Mouse (Mus musculus): ENCODE results near the gene Rep15.

Gene Rep15

GRCm38 (mm10) chr6:147029591-147029990, 2.8 kb upstream of the Rep15 start:
- no peak for DNase-seq (ENCODE audit: low read depth)

DNA sequence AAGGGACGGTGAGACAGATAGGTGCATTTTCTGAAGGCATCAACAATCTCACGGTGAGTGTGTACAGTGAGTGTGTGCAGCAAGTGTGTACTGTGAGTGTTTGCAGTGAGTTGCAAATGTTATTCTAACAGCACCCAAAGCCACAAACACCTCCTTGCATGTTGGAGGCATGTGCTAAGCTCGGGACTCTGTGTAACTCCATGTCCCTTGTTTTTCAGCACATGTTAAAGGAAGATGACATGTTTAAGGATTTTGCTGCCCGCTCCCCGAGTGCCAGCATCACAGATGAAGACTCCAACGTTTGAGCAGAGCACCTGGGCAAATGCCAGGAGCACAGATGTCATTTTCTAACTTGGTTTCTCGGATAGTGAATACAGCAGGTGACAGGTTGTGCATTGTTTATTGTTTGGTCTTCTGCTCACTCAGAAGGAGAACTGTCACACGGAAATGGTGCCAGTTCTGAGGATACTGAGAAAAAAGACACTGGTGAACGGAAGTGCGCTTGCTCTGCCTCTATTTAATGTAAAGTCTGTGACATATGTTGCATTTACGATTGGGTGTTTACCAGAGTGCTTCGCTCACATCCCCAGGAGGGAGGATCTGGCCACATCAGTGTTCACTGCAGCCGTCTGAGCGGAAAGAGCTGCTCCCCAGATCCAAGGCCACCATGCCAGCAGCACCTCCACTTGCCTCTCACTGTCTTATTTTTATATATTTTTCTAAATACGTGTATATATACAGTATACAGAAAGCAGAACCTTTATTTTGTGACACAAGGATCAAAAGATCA, 2.1 kb upstream of the Rep15 start:
- DNase-seq (ENCODE audit: low read depth), result no peak

DNA sequence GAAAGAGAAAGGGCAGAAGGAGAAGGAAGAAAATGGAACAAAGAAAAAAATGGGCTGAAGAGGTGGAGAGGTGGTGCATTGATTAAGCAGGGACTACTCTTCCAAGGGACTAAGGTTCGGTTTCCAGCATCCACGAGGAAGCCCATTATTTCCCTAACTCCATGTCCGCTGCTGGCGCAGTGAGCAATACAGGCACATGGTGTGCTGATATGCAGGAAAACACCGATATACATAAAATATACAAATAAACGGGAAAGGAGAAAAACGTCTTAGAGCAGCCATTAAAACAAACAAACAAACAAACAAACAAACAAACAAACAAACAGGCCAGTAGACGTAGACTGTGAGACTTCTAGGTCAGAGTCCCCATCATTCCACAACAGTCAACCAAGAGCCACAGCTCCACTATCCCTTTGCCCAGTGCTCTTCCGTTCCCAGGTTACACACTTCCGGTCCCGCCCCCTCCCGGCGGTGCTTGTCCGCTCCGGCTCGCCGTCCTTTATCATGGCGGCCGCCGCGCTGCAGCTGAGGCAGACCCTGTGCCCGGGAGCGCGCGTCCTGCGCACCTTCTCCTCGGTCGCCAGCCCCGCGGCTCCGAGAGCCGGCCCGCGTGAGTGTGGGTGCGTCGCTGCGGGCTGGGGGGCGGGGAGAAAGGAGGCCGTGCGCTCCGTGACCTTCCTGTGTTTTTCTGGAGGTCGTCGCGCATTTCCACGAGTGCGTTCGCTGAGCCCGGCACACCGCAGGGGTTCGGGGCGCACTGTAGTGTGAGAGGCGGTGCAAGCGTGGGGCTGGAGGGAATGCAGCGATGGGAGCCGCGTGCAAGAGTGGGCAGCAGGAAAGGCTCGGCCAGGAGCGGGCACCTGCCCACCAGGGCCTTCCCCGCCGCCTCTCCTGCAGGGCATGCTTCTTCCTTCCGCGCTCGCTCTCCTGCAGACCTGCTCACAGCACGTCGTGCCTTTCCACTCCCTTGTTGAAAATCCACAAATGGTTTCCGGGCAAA, 10.2 kb downstream of the Rep15 start, which contains the start of gene Mrps35:
Gene Mrps35, plus strand, starts transcription at position 474 of the 1,000 bp plus-strand sequence.
- peak; percentile 92 for DNase-seq (ENCODE audit: low read depth)

- peak; percentile 14 for DNase-seq (ENCODE audit: low read depth)
These were observed 11.2 kb downstream of the Rep15 start for GRCm38 (mm10) chr6:147043633-147044032.

DNA sequence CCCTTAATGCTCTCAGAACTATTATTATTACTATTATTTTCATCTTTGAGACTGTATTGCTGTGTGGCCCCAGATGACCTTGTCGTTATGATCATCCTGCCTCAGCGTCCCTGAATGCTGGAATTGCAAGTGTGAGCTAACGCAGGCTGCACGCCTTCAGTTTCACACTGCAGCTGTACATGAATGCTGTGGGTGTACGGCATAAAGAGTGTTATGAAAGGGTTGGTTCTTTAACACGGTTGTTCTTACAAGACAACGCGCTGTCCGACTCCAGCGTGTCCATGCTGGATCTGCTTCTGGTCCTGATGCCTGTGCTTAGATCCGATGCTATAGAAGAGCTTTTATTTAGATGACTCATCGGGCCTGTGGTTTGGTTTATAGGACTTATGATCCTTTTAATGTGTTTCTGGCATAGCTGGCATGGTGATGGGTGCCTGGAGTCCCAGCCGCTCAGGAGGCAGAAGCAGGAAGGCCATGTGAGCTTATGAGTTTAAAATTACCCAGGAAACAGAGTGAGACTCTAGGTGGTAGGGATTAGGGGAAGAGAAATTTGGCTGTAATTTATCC, 16.9 kb downstream of the Rep15 start:
- no peak for DNase-seq (ENCODE audit: low read depth)

DNA sequence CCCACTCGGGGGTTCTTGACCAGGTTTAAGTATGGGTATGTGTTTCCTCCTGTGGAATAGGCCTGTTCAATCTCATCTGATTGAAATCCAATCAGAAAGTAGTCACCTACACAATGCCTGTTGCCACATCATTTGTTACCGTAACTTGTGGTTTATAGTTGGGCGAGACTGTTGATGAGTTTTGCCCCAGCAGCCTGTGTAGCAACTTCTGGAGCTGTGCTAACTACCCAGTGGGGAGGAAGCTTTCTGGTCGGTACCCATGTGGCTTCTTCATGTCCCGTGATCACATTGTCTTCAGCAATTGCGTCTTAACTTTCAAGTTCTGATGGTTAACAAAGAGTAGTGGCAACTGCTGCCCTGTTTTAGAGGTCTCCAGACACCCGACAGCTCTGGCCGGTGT, 19.3 kb downstream of the Rep15 start:
- no peak for DNase-seq (ENCODE audit: low read depth)

GRCm38 (mm10) chr6:147052440-147052839, 20.1 kb downstream of the Rep15 start:
- DNase-seq (ENCODE audit: low read depth), result no peak

- no peak for DNase-seq (ENCODE audit: low read depth)
These were observed 21.6 kb downstream of the Rep15 start for GRCm38 (mm10) chr6:147053785-147054646.

- no peak for DNase-seq (ENCODE audit: low read depth)
These were observed 23.1 kb downstream of the Rep15 start for GRCm38 (mm10) chr6:147055374-147055977.

DNA sequence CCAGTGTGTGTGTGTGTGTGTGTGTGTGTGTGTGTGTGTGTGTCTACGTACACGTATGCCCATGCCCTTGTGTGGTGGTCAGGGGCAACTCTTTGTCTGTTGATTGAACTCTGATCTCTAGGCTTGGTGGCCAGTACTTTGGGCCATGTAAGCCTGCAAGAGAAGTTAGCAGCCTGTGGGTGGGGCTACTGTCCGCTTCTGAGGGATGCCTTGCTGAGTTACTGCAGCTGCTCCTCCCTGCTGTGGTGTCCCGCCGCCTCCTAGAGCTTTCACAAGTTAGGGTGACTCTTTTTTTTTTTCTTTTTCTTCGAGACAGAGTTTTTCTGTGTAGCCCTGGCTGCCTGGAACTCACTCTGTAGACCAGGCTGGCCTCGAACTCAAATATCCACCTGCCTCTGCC, 26.9 kb downstream of the Rep15 start:
- DNase-seq (ENCODE audit: low read depth), result no peak

DNA sequence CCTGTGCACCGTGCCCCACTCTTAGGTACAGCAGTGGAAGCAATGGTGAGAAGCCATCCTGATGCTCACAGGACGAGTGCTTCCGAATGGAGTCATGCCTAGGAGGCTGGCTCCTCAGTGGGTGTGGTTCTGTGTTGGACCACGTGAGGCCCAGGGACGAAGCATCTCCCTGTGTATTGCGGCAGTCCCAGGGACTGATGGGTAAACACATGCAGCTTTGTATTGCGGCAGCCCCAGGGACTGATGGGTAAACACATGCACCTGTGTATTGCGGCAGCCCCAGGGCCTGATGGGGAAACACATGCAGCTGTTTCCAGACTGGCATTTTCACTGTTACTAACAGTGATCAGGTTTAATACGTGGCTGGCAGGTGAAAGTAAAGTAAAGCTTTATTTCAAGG, 29.2 kb downstream of the Rep15 start:
- DNase-seq (ENCODE audit: low read depth), result no peak

- no peak for DNase-seq (ENCODE audit: low read depth)
These were observed 29.6 kb downstream of the Rep15 start for GRCm38 (mm10) chr6:147062034-147062433.

- DNase-seq (ENCODE audit: low read depth), result no peak
These were observed 30.3 kb downstream of the Rep15 start for GRCm38 (mm10) chr6:147062694-147063093.

DNA sequence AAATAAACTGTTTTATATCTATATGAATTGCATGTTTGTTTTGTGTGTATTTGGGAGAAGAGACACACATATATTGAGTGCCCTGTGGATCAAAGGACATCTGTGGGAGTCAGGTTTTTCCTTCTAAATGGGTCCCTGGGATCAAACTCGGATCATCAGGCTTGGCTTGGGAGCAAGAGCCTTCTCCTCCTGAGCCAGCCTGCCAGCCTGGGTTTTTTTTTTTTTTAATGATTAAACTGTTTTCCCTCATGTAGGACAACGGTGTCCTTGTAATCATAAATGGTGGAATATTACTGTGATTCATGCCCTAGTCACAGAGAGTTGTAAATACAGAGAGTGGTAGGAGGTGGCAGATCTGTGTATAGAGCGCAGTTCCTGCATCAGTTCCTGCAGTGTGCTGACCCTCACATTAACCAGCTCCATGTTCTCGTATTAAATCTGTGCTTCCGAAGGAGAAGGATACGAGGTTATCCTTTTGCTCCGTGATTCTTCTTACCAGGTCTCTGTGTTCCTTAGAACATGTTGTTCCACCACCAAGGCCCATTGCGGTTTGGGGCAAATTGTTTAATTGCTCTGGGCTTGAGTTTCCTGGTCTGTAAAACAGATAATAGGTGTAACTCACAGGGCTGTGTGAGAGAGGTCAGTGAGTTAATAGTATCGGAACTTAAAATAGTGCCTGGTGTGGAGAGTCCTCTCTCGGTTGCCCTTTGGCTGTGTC, 32.0 kb downstream of the Rep15 start:
- no peak for DNase-seq (ENCODE audit: low read depth)

GRCm38 (mm10) chr6:147064944-147065261, 32.5 kb downstream of the Rep15 start:
- no peak for DNase-seq (ENCODE audit: low read depth)

DNA sequence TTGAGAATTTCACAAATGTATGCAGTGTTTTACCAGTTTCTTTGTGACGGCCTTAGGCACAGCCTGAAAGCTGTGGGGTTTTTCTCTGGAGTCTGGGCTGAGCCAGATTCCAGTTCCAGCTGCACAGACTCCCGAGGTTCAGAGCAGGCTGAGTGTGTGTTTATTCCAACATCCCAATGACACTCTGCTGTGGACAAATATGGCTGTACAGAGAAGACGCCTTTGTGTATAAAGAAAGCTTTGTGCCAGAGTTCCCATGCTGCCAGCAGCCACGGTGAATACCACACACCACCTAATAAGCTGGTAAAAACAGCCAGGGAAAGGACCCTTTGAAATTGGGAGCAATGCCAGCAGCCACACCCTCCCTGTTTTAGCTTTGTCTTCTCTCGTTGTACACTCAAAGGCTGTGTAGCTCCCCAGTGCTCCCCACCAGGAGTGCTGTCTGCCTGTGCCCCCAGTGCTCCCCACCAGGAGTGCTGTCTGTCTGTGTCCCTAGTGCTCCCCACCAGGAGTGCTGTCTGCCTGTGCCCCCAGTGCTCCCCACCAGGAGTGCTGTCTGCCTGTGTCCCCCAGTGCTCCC, 43.5 kb downstream of the Rep15 start:
- DNase-seq (ENCODE audit: low read depth), result no peak

- no peak for DNase-seq (ENCODE audit: low read depth)
These were observed 44.5 kb downstream of the Rep15 start for GRCm38 (mm10) chr6:147076878-147077277.

DNA sequence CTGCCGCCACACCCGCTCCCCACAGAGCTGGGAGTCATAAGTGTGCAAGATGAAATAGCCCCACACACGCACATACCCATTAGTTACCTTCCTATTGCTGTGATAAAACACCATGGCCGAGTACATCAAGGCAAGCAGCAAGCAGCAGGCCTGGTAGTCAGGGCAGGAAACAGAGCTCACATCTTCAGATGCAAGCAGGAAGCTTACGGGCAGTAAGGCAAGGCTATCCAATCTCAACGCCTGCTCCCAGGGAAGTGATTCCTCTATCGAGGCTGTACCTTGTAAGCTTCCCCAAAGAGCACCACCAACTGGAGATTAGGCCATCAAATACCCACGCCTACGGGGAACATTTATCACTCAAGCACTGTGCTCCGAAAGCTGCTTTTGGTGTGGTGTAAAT, 47.5 kb downstream of the Rep15 start:
- no peak for DNase-seq (ENCODE audit: low read depth)
